Mouse (Mus musculus): Measurements from ENCODE around the gene Mars.

Mars gene

GRCm38 (mm10) chr10:127257790-127258189 is 53.8 kb downstream of the Mars start:
- peak in 1 of 2 experiments; percentile 56 for DNase-seq

- no peak for DNase-seq
Measured at GRCm38 (mm10) chr10:127255625-127256345, 55.8 kb downstream of the Mars start.

- no peak for DNase-seq
Measured at GRCm38 (mm10) chr10:127250810-127251209, 60.8 kb downstream of the Mars start.
